Mouse (Mus musculus) mature B cell (primary cell): ENCODE measurements around the gene Itgb1bp1.

Experiments used
- in situ Hi-C: fragments of 300-500 bp; cut with MboI; formaldehyde crosslinking; loops from 2 replicates; pipeline ENCODE4 v1.14.3; 2019

The Itgb1bp1 gene

GRCm38 (mm10) chr12:21286243-21286622 is at the start of gene Itgb1bp1:
Gene Itgb1bp1, minus strand, starts transcription at chr12:21286284.
- in situ Hi-C loops, result no loop called here

DNA sequence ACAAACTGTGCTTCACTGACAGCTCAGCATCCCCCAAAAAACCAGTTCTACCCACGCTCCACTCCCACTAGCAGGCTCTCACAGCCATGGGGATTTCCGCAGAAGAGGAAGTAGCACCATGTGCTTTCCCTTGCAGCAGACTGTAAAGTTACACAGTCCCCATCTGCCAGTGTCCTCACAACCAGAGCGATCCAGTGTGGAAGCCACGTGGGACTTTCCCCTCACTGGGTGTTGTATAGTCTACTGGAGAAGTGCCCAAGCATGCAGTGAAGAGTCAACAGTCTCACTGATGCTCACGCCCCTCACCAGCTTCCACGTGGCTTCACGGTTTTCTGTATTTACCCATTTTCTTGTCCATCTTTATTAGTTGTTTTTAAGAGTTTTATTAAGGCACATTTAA is 49.8 kb upstream of the Itgb1bp1 start:
- in situ Hi-C loops, result no loop called here

GRCm38 (mm10) chr12:21333766-21334165 is 47.7 kb upstream of the Itgb1bp1 start:
- in situ Hi-C loops, result no loop called here

DNA sequence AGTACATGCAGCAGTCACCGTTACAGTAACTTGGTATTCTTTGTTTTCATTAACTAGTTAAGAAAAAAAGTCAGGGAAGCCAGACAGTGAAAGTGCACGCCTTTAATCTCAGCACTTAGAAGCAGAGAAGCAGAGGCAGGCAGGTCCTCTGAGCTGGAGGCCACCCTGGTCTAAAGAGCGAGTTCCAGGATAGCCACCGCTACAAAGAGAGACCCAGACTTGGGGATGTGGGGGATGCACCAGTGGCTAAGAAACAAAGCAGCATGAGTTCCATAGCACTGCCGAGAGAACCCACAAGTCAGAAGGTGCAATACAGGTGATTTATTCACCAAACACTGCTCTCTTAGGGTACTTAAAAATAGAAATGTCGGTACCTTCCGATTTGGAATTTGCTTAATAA is 46.9 kb upstream of the Itgb1bp1 start:
- in situ Hi-C loops, result no loop called here

DNA sequence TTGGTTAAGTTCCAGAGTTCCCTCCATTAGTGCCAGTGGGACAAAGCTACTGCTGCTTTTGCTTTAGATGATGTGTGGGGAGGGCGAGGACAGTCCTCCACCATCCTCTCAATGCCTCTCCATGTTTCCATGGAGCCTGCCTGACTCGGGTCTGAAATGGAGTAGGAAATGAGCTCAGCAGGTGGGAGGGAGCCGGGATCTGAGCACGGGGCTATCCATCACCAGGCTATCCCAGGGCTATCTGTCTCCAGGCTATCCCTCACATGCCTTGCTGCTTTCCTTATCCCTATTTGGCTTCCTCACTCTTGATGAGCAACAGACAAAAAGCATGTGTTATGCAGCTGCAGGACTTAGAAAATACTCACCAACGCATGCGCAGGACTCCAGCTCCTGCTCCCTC is 45.6 kb upstream of the Itgb1bp1 start:
- in situ Hi-C loops, result no loop called here

- in situ Hi-C loops, result no loop called here
Observed at GRCm38 (mm10) chr12:21330961-21331576, 45.0 kb upstream of the Itgb1bp1 start.

DNA sequence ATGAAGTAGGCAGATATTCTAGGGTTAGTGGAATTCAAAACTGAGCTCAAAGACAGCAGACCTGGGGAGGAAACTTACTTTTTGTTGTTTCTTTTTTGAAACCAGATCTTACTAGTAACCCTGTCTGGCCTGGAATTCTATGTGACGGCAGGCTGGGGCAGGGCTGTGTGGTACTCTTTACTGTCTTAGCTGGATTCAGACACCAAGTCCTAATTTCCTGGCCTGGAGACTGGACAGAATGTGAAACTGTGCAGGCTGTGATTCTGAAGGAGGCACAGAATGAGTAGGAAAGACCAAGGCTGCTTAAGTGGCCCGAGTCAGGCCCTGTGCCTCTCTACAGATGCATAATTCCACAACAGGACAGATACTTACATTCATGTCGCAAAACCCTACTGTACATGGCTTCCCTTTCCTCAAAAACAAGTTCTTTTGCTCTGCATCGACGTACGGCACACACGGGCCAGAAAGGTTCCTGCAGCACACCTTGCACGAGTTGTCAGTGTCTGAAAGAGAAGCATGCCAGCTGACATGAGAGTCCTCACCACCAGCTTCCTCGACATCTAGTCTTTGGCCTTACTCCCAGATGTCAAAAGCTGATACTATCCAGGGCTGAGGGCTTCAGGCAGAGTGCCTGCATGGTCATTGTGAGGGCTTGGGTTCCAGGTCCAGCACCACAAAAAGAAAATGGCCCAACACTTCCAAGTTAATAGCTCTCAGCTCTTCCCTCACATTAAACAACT is 43.7 kb upstream of the Itgb1bp1 start:
- in situ Hi-C loops, result no loop called here

DNA sequence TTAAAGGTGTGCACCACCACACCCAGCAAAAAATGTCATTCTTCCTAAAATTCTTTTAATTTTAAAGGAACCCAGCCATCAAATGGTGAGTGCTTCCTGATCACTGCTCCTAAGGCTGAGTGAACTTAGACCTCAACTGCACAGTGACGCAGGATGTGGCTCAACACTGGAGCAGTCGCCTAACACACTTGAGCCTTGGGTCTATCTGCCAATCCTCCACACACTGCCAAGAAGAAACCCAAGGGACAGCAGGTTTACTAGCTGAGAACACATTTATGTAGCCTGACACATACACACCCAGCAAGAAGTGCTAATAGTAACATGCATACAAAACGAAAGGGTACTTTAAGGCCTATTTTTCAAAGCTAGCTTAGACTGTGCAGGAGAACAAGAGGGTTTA is 40.2 kb upstream of the Itgb1bp1 start:
- in situ Hi-C loops, result no loop called here

DNA sequence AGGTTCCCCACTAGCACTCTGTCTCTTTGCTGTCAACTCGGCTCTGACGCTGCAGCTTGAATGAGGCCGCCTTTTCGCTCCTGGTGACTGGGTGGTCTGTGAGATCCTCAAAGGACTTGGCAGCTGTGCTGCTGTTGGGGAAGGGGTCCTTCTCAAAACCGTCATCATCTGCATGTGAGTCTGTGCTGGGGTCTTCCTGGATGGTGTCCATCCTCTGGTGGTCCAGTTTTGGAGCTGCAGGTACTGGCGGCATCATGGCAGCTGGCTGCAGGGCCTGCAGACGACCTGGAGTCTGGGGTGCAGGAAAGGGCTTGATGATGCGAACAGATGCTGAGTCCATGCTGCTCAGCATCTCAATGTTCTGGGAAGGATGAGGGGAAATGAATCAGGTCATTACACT is 39.2 kb upstream of the Itgb1bp1 start:
- in situ Hi-C loops, result no loop called here

DNA sequence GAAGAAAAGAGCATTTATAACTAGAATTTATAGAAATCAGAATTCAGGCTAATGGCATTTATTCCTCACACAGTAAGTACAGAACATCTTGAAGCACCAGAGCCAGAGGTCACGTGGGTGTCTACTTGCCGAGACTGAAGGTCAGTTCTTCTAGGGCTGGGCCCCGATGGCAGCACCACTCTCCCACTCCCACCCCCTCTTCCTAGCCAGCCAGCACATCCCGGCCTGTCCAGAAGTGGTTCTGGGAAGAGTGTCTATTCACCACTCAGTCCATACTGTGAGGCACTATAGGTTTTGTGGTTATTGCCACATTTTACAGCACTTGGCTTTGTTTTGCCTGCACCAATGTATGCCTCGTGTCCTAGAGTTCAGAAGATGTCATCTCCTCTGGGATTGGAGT is 38.0 kb upstream of the Itgb1bp1 start:
- in situ Hi-C loops, result no loop called here

GRCm38 (mm10) chr12:21322856-21323255 is 36.8 kb upstream of the Itgb1bp1 start:
- in situ Hi-C loops, result no loop called here

- in situ Hi-C loops, result no loop called here
Observed at GRCm38 (mm10) chr12:21322296-21322695, 36.2 kb upstream of the Itgb1bp1 start.

GRCm38 (mm10) chr12:21321170-21321569 is 35.1 kb upstream of the Itgb1bp1 start:
- in situ Hi-C loops, result no loop called here

DNA sequence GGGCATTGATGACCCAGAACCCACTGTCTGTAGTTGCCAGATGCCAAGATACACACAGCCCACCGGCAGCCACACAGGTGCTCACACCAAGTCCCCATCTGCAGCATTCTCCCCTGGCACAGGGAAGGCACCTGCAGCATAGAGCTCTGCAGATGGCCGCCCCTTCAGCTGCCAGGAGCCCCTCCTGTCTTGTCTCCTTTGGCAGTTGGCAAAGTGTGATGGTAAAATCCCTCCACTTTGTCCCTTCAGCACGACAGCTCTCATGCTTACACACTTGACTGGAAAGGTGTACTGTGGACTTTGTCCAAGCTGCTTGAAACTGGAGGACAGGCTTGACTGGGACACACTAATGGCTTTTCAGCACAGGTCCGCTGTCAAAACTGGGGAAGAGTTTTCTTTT is 34.2 kb upstream of the Itgb1bp1 start:
- in situ Hi-C loops, result no loop called here

DNA sequence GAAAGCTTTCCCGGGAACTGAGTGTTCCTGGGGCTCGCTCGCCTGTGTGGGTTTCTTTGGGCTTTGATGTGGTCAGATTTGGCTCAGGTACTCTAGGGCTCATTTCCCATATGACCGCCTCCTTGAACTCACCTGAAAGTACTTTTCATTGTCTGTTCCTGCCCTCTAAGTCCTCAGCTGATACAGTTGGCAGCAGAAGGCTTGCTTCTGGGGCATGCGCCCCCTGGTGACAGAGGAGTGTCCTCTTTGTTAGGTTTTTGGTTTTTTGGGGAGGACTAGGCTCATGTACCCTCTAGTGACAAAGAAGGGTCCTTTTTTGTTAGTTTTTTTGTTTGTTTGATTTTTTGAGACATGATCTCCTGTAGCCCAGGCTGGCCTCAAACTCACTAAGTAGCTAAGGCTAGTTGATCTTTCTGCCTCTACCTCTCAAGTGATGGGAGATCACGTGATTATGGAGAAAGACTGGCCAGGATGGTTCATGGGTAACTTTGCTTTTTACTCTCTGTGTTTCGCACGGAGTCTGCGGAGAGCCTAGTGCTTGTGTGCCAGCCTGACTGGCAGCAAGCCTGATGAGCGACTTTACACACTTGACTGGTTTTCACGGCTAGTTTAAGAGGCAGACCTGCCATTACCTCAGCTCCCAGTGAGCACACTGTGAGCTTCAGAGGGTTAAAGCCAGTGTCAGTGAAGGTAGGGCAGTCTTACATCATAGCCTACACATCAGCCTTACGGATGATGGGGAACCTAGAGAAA is 32.2 kb upstream of the Itgb1bp1 start:
- in situ Hi-C loops, result no loop called here

DNA sequence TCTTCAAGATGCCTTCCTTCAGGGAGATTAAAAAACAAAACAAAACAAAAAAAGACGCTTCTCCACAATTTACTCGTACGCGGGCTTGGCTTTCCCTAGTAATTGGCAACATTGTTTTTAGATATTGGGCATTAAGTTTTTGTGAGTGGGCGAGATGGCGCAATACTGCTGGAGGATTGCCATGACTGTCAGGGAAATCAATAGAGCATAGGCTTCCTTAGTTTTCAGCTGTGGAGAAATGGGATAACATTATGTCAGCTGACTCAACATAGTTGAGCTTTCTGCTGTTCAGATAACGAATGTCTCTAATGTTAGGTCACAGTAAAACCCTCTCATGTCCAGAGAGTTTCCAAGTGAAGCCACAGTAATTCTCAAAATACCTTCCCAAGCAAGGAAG is 30.8 kb upstream of the Itgb1bp1 start:
- in situ Hi-C loops, result no loop called here

- in situ Hi-C loops, result no loop called here
Observed at GRCm38 (mm10) chr12:21315923-21316868, 30.1 kb upstream of the Itgb1bp1 start, which contains the start of gene Iah1. Gene Iah1, plus strand, starts transcription at chr12:21316389.

DNA sequence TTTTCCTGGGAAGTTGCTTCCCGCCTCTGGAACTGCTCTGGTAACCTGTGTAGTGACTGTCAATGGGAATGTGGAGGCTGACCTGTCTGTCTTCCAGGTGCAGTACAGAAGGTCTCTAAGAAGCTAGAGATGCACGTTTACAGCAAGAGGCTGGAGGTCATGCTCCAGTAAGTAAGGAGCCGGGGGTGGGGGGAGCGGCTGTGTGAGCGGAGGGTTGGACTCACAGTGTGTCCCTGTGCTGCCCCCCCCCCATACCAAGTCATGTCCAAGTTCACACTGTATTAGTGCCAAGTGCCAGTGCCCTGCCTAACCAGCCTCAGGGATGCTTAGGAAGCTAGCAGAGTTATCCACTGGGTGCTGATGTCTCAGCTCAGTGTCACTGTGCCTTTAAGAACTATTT is 26.1 kb upstream of the Itgb1bp1 start:
- in situ Hi-C loops, result no loop called here

DNA sequence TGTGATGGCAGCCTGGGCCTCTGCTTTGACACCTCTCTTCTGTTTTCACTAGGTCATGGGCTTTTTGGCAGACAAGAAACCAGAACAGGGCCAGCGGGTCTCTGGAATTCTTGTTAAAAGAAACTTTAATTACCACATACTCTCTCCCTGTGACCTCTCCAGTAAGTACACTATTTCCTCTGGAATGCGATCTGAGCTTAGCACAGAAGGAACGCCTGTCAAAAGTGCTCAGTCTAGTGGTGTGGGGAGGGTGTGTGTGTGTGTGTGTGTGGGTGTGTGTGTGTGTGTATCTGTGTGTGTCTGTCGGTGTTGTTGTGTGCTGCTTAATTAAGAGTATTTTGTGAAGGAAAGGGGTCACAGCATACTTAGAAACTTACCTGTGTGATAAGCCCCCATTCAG is 20.6 kb upstream of the Itgb1bp1 start:
- in situ Hi-C loops, result no loop called here

DNA sequence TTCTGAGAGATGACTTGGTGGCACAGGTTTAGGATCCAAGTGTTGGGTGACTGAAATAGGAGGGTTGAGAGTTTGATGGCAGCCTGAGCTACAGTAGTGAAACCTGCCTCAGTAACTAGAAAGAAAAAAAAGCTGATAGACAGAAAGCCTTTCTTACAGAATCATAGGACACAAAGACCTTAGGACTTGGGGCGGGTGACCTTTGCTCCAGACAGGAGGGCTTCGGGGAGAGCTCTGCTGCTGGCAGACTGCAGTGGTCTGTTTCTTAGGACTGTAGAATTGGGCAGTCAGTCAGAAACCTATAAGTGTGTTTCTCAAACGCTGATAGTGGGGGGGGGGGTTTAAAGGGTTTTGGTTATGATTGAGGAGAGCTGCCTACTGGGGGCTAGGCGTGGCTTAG is 19.7 kb upstream of the Itgb1bp1 start:
- in situ Hi-C loops, result no loop called here

DNA sequence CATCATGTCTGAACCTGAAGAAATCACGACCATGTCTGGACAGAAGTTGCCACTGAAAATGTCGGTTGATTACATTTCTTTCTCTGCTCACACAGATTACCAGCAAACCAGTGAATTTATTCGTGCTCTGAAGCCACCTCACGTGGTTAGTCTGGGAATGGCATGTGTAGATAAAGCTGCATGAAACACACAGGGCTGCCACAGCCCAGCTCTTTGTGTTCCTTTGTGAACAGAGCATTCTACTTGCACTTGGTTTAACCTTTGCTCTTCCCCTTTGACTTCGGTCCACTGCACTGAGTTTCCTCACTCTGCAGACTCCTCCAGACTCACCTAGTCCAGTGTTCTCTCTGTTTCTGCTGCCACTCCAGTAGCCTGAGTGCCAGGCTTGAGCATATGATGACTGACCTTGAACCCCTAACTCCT is 16.3 kb upstream of the Itgb1bp1 start:
- in situ Hi-C loops, result no loop called here

DNA sequence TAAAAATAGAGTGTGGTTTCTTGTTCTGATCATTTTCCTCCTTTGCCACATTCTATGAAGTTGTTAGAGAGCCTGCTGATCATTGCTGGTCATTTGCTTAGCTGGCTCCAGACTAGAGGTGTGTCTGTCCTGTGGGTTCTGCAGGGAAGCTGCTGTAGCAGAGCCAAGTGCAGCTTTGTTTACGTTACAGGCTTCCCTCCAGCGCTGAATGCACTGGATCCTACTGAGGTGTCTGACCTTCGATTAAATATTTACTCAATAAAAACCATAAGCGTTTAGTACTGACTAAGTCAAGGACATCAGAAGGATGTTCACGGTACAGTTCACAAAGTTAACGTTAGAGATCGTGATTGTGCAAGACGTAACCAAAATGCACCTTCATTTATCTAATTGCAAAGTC is 15.8 kb upstream of the Itgb1bp1 start:
- in situ Hi-C loops, result no loop called here
